Mouse (Mus musculus): Measurements from ENCODE around the gene Ngef.

Gene Ngef

DNA sequence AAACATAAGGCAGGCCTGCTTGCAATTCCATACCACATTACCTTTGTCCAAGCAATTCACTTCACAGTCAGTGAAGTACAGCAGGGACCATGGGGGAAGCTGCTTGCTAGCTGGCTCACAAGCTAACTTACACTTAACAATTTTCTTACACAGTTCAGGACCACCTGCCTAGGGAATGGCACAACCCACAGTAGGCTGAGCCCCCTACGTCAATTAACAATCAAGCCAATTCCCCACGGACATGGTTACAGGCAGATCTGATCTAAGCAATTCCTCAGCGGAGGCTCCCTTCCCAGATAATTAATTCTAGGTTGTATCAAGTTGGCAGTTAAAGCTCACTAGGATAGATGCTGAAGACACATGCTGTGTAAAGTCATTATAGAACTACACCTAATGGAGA, 10.7 kb downstream of the Ngef start:
- DNase-seq: no peak

DNA sequence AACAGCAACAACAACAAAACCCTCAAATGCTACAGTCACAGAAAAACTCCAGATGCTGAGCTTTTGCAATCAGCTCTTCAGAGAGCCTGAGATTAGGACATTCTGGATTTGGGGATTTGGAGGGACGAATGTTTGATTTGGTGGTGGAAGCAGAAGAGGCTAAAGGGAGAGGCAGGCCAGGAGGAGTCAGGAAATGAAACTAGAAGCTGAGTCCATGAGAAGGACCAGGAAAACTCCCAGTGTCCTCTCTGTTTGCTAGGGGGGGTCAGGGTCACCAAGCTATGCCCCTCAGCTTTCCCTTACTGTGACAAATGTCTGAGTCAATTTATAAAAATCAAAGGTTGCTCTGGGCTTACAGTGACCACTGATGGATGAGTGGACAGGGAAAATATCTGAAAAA, 20.1 kb downstream of the Ngef start:
- no peak for DNase-seq

DNA sequence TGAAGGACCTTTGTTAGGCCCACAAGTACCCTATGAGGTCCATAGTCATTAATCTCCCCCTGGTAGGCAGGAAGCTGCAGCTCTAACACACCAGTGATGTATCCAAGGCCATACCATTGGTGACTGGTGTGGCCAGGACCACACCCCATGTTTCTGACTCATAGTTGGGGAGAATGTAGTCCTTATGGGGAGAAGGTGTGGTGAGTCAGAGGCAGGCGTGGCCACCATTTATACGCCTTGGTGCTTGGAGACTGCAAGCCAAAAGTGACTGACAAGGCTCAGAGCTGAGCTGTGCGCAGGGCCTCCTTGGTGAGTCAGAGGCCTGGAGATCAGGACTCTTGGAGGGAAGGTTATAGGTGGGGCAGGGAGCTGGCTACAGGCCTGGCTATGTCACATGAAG, 22.7 kb downstream of the Ngef start:
- no peak for DNase-seq

DNA sequence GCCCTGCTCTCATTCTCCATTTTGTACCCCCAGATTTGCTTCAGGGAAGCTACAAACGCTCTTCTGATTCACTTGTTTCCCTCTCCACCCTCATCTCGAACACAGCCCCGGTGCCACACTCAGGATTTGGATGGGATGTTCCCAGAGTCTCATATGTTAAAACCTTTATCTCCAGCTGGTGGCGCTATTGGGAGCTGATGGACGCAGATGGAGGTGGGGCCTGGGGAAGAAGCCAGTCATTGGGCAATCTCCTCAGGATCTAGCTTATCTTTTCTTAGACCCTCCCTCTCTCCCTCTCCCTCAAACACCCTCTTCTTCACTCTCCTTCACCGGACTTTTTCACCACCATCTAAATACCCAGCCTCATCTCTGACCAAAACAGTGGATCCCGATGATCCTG, 32.1 kb downstream of the Ngef start:
- DNase-seq: no peak

DNA sequence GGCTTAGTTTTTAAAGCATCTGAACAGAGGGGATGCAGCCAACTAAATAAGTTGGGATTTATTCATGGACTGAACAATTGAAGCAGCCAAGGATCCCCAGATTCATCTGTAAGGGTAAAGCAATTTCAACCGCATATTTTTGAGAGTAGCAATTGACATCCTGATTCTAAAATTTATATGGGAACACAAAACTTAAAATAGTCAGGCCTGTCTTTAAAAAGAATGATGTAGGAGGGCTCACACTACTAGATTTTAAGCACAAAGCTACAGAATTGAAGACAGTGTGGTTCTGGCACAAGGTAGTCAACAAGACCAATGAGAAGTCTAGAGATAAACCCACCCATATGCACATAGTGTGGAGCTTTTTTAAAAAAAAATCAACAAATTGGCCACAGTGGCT, 36.7 kb downstream of the Ngef start:
- DNase-seq: no peak

DNA sequence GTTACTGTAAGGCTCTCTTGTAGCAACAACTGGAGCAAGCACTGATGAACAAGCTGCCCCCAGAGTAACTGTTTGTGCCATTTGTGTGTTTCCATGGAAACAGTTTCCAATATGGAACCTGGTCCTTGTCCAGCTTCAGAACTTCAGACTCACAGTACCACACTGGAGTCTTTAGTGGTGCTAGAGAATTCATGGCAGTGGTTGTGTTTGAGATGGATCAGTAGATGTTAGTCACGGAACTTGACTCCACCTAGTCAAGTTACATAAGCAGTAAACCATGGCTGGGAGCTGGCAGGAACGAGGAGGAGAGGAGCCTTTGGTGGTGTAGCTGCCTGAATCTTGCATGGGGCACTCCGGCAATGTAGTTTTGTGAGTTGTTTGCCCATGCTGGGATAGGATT, 39.6 kb downstream of the Ngef start:
- no peak for DNase-seq

DNA sequence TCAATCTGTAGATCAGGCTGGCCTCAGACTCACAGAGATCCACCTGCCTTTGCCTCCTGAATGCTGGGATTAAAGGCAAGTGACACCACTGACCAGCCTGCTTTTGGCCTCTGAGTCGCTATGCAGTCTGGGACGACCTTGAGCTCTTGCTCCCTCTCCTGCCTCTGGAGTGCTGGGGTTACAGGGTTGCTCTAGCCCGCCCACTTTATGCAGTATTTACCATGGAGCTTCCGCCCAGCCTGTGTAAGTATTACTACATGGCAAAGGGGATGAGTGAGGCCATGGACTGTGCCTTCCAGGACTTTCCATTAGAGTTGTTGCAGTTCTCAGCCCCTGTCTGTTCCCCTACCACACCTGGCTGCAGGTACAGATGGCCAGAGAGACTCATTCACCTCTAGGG, 41.3 kb downstream of the Ngef start:
- DNase-seq: no peak

DNA sequence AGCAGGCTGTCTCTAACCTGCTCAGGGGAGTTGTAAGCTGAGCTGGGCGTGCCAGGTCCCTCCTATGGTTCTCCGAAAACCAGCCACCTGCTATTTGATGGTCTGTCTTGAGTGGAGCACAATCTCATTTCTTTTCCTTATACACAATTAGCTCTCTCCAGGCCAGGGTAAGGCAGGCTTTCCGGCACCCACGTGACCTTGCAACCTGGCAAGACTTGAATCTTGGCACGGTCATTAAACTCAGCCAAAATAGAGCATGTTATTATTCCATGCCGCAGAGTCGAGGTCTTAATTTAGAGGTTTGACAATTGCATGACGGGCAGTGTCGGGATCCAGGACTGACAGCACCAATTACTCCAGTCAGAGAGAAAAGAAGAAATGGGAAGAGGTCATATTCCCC, 46.5 kb downstream of the Ngef start:
- DNase-seq: no peak

DNA sequence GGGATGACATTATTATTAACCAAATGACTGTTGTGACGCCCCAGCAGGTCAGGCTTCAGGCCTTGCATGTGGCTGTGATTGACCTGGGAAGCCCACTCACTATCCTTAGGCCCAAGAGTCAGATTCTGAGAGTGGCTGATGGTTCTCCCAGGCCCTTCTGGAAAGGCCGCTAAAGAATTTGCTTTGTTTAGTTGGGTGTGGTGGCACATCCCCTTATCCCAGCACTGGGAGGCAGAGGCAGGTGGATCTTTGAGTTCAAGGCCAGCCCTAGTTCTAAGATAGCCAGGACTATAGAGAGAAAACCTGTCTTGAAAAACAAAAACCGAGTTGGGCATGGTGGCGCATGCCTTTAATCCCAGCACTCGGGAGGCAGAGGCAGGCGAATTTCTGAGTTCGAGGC, 48.6 kb downstream of the Ngef start:
- no peak for DNase-seq

DNA sequence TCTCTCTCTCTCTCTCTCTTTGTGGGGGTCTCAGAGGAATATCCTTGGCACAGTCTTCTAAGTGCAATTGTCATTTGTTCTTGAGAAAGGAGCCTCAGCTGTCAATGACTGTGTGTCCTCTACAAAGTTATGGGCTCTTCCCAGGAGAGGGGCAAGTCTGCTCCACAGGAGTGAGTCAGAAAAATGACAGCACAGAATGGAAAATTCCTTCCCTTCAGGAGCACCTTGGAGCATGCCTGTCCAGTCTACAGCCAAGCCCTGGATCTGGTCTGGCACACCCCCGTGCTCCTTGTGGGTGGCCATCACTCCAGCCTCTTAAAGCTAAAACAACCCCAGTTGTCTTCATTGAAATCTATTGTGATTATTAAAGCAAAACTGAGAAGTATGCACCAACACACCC, 52.1 kb downstream of the Ngef start:
- no peak for DNase-seq

DNA sequence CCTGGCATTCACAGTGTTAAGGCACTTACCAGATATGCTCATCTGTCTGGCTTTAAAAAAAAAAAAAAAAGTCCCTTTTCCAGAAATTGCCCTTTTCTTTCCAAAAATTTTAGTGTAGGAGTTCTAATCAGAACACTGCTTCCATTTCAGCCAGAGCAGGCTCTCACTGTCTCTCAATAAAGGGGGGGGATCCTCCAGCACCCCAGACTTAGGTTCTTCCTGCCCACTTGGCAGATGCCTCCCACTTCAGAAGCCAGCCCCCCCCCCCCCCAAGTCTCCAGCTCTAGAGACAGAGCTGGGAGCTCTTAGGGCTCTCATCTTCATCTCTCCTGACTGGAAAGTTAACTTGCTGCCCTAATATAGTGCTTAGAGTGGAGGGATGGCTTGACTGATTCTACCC, 53.2 kb downstream of the Ngef start:
- no peak for DNase-seq

DNA sequence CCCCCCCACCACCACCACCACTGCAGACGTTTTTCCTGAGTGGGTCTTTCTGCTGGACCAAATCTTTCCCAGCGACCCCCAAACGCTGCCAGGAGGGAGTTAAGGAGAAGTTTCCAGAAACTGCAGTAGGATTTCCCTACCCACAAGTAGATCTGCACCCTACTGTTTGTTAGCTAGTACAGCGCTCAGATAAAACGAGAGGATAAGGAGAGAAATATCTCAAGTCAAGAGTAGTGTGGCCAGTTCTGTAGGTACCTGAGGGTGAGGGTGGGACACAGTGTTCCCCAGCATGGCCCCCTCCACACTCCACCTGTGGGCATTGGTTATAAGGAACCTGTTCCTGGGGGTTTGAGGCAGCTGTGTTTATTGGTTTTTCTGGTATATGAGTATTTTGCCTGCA, 62.8 kb downstream of the Ngef start:
- no peak for DNase-seq

DNA sequence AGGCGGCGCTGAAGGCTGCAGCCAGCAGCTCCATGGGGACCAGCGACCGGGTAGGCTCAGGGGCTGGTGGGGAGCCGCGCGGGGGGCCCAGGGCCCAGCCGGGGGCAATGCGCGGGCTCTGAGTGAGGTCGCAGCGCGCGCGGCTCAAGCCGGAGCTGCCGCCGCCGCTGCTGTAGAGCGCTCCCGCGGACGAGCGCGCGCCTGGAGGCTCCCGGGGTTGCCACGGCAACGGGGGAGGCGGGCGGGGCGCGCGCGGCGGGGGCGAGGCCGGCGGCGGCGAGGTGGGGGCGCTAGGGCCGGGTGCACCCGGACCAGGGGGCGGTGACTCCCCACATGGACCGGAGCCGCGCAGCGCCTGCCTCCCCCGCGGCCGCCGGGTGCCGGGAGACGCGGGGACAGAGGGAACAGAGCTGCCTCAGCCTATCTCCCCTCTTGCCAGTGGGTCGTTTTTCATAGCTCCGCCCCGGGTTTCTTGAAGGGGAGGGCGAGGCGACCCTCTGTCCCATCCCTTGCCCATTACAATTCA, 63.4 kb downstream of the Ngef start:
- DNase-seq: peak; percentile 81

DNA sequence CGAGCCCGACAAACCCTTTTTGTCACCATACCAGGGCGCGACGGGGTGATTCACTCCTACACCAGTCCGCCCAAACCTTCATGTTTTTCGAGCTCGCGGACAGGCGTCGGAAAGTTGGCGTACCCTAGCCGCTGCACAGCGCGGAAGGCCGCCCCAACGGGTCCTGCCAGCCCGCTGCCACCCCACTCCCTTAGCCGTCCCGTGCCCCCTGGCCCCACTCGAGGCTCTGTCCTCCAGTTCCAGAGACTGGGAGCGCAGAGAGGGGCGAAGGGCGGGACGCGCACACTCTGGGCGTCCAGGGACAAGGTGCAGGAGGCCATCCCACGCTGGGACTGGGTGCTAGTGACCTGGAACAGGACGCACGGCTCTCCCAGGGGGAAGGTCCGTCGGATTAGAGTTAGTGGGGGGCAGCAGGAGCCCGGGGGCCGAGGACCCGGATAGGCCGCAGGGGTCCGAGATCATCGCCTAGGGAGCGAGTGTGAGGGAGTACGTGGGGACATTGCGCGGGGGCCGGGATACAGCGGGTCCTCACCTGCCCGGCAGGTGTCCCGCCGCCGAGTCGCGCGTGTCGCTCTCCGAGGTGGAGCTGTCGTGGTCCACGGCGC, 64.0 kb downstream of the Ngef start, which contains the start of gene Neu2:
Gene Neu2 (plus strand): TSS at position 329 of the 605 bp plus-strand sequence.
- DNase-seq: peak; percentile 34

DNA sequence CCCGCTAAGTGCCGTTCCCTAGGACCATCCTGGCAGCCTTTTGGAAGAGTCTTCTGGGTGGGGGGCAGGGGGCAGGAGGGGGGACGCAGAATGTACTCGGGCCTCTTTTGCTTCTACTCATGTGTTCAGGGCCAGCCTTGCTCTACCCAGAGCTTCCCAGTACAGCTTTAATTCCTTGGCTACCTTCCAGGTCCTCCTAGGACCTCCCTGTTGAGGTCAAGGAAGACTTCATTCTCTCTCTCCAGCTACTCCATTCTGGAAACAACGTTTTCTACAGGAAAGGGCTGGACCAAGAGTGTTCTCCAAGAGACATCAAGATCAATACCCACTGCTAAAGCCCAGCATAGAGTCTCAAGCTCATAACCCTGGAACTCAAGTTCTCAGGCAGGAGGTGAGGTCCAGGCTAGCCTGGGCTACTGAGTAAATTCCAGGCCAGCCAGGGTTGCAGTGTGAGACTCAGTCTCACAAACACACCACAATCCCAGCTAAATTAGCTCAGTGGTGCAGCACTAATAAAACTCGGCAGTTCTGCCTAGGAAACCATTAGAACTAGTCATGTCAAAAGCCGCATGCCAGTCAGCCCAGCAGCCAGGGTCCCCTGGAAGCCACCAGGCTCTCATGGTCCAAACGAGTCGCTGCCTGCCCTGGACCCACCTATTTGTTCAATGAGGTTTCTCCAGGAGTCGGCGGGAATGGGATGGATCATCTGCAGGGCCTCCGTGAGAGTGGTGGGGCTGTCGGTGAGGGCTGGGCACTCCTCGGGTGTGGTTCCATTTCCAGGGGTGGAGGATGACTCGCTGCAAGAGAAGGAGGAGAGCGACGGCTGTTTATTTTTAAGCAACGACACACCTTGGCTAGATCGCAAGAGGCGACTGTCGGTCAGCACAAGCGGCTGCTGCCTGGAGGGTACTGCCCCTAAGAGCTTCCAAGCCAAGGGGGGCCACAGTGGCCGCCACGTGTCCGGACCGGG, 64.8 kb downstream of the Ngef start:
- DNase-seq: no peak

DNA sequence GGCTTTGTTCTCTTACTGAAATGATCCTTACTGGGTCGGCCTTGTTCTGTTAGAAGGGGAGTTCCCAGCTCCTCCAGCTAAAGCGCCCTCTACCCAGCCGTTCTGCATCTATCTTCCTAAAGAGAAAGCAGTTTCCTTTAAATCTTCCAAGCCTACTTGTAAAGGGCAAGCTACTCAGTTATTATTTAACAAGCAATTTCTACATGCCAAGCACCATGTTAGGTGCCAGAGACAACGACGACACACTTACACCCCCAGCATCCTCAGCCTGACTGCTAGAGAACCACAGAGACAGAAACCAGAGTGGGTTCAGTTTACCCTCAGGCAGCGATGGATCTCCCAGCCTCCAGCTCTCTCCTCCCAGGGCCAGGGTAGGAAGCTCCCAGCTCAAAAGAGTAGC, 65.8 kb downstream of the Ngef start:
- DNase-seq: no peak

DNA sequence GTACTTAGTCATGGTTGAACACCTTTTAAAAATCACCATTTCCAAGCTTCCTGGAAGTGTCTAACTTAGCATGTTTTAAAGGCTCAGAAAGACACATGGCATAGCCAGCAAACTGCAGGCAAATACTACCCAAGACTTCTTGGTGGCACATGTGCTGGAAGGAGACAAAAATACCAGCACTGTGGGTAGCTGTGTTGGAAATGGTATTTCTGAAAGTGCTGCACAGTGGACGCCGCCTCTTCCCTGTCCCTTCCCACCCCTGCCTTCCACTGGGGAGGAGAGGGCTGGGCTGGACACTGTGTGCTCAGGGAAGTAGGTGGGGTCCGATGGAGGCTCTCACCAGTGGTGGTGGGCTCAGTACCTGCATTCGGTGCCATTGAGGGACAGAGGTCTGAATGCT, 68.1 kb downstream of the Ngef start:
- DNase-seq: no peak

DNA sequence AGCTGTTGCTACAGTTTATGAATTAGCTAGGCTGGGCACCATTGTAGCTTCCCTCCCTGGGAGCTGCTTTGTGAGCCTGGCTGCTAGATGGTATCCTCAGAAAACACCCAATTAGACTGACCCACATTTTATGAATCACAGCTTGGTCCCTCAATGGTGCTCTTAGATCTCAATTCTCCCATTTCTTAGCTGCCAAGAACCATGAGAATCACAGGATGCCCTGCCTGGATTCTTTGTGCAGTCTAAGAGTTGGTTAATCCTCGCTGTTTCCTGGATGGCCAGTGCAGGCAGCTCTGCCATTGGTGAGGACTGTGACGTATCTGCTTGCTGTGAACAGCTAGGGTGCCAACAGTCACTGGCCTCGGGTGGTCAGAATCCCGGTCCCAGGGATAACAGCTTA, 80.1 kb downstream of the Ngef start:
- no peak for DNase-seq

DNA sequence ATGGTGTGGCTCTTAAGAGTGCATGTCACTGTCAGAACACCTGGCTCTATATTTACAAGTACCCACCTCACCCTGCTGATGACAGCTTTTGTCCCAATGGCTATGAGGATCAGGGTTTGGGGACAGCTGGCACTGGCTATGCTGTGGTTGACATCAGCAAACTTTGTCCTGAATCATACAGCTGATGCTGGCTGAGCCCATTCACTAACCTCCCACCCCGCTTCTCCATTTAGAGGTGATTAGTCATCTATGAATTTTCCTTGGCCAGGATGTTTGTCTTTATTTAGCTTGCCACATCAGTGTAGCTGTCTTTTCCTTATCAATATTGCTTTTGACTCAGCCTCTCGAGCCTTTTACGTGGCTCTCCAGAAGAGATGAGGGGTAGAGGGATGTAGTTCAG, 81.4 kb downstream of the Ngef start:
- DNase-seq: no peak

DNA sequence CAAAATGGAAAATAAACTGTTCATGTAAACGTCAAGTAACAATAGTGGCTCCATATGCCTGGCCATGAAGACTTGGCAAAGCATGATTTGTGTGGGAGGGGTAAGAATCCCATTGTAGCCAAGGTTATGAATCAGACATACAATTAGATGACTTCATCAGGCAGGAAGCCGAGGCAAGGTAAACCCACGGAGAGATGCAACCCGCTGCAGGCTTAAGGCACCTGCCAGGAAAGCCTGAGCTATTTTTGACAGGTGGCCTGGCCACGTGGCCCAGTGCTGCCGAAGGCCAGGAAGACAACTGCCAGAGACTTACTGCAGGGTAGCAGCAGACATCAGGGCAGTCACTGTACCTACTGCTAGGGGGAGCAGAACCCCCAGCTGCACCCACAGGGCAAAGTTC, 87.3 kb downstream of the Ngef start:
- no peak for DNase-seq

DNA sequence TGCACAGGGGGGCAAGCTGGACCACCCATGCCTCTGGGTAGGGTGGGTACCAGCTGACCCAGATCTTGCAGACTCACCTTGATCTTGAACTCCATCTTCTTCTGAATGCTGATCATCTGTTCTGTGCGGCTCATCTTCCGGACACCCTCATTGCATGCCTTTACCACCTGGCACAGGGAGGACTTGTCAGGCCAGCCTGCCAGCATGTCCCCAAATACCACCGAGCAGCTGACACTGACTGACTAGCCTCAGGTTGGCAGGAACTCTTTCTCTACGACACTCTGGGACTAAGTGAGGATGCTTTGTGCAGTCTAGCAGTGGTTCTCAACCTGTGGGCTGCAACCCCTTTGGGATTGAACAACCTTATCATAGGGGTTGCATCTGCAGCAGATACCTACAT, 91.1 kb downstream of the Ngef start:
- DNase-seq: no peak

DNA sequence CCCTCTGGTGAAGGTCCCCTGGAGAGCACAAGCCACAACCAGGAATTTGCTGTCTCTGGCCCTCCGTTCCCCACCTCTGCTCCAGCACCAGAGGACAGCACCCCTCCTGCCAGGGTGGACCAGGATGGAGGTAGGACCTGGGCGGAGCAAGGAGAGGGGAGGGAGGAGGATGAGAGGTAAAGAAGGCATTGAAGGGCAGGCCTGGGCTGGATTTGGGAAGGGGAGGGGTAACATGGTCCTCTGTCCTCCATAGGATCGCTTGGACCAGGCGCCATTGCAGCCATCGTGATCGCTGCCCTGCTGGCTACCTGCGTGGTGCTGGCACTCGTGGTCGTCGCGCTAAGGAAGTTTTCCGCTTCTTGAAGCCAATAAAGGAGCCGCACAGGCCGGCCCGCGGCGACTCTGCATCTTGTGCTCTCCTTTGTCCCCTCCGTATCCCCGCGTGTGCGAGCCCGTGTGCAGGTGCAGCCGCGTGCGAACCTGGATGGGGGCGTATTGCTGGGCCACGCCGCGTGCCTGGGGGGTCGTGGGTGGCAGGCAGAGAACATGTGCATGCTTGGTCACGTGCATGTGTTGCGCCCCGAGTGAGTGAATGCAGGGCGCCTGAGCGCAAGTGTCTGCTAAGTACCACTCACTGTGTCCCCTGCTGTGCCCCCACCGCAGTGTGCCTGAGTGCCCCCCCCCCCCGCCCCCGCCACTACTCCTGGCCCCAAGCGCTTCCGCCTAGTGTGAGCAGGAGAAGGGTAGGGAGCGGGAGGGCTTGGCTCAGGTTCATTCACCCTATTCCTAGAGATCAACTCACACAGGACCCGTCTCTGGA, 98.4 kb downstream of the Ngef start:
- peak; percentile 48 for DNase-seq

DNA sequence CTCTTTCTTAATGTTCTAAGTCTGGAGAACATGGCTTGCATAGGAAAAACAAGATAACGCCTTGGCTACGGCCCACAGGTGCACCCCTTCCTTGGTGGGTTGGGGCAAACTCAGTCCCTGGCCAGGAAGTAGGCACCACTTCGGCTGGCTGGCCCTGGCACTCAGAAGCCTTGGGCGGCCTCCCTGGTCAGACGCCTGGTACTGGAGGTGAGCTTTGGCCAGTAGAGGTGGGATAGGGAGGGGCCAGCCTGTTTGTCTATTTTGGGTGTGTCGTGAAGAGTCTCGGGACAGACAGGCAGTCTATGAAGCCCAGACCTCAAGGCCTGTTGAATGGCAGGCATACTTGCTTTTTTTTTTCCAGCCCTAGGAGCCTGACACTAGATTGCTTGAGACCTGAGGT, 101.1 kb downstream of the Ngef start:
- DNase-seq: no peak
